Mouse (Mus musculus): ENCODE measurements around the gene Sfxn1.

DNA sequence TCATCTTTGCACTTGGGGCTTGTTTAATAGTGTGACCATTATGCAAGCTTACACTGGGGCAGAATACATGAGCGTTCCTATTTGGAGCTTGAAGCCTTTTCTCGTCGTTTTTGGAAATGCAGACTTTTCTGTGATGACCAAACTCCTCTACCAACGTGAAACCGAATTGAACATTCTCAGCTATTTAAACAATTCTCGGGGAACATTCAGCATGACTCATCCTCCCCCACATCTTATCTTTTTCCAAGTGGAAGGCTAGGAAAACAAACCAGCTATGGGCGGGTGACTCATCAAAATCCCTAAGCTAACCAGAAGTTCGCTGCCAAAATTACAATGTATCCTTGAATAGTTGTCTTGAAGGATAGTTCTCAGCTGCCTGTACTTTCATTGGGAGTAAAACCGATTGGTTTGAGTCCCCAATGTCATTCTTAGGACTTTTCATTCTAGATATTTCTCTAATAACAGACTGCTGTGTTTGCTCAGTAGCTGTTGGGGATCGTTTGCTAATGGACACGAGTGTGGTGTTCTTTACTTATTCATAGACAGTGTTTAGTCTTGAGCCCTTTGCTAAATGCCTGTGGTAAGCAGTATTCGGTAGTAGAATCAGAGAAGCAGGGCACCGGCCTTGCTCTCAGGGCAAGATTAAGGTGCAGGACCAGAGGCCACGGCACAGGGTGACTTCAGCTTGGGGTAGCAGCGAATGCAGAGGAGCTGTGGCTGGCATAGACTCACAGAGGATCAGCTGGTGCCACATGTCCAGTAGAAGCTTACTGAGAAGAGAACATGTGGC, 29.6 kb downstream of the Sfxn1 start:
- TF ChIP-seq CTCF (IDR thresholded peaks at IDR 0.05) (no peak), EP300 (IDR thresholded peaks at IDR 0.05) (peak; percentile 72)

Measured in lung, postnatal 0 days (tissue).